Mouse (Mus musculus) CH12.LX (cell line): ENCODE data around the gene Zcchc12. TPM values are rescaled to one million over a fixed set of nuclear protein-coding genes. Genes with fewer than 3 reads are reported as not detected.

Source experiments
- DNase-seq: peaks from one replicate; pipeline ENCODE4 v3.0.0-alpha.2; 2013; ENCODE audit errors: extremely low read depth
- H3K27ac ChIP-seq: 2 replicates; pipeline ENCODE4 v1.5.1; 2012; ENCODE audit warnings: low read depth, mild to moderate bottlenecking, control low read depth, moderate library complexity; ENCODE audit not compliant: insufficient read depth
- H3K27me3 ChIP-seq: replicated peaks from 2 replicates; pipeline ENCODE3; 2012; ENCODE audit warnings: inconsistent platforms
- H3K36me3 ChIP-seq, 2 experiments: replicated peaks in 1 of 2; 2 replicates each; pipeline versions ENCODE3 to v1.6.1; 2012; ENCODE audit warnings: inconsistent platforms in 1 of 2, low read length in 1 of 2, mild to moderate bottlenecking in 1 of 2, mixed read lengths in 1 of 2, moderate library complexity in 1 of 2; ENCODE audit not compliant: control insufficient read depth in 1 of 2, insufficient read depth in 1 of 2
- H3K4me1 ChIP-seq, 2 experiments: 2 replicates each; pipeline ENCODE4 v1.6.1; 2012; ENCODE audit warnings: inconsistent platforms in 1 of 2, moderate library complexity in 1 of 2; ENCODE audit not compliant: insufficient read depth in 2 of 2, control insufficient read depth in 1 of 2
- H3K4me2 ChIP-seq: 2 replicates; pipeline ENCODE4 v1.6.1; 2012; ENCODE audit warnings: low read depth, mild to moderate bottlenecking, control low read depth; ENCODE audit not compliant: poor library complexity, insufficient read depth, severe bottlenecking
- H3K4me3 ChIP-seq, 3 experiments: fragments of 150-350 bp in 1 of 3; sonication (generic) in 1 of 3; replicated peaks in 1 of 3; 2 replicates each; pipeline versions ENCODE3 to v1.5.1; 2011 to 2012; ENCODE audit warnings: low read depth in 2 of 3, low read length in 2 of 3, mild to moderate bottlenecking in 2 of 3, moderate library complexity in 2 of 3, control low read depth in 1 of 3, improper control_type of control experiment in 1 of 3, inconsistent platforms in 1 of 3, mixed read lengths in 1 of 3; ENCODE audit not compliant: poor library complexity in 1 of 3
- H3K79me2 ChIP-seq: replicated peaks from 2 replicates; pipeline ENCODE4 v1.6.1; 2012; ENCODE audit warnings: mild to moderate bottlenecking, moderate library complexity; ENCODE audit not compliant: control insufficient read depth, poor library complexity, insufficient read depth, severe bottlenecking; ENCODE audit errors: extremely low read depth
- H3K9ac ChIP-seq: 2 replicates; pipeline ENCODE4 v1.6.1; 2012; ENCODE audit warnings: low read depth, mild to moderate bottlenecking, control low read depth, moderate library complexity; ENCODE audit not compliant: insufficient read depth
- H3K9me3 ChIP-seq: replicated peaks from 2 replicates; pipeline ENCODE3; 2012; ENCODE audit warnings: low read length, inconsistent platforms, mixed read lengths
- BHLHE40 ChIP-seq: IDR thresholded peaks from 2 replicates; pipeline ENCODE4 v1.6.1; 2011; ENCODE audit warnings: mild to moderate bottlenecking, low read depth, low read length, improper control_type of control experiment
- CHD2 ChIP-seq: IDR thresholded peaks from 2 replicates; pipeline ENCODE4 v1.6.1; 2011; ENCODE audit warnings: low read length, improper control_type of control experiment
- ELF1 ChIP-seq: IDR thresholded peaks from 2 replicates; pipeline ENCODE4 v1.6.1; 2014; ENCODE audit warnings: low read depth, mild to moderate bottlenecking, inconsistent platforms, low read length, improper control_type of control experiment
- EP300 ChIP-seq: IDR thresholded peaks from 2 replicates; pipeline ENCODE4 v1.6.1; 2011; ENCODE audit warnings: low read length, improper control_type of control experiment
- GABPA ChIP-seq: IDR thresholded peaks from 2 replicates; pipeline ENCODE4 v1.6.1; 2012; ENCODE audit warnings: low read depth, low read length, improper control_type of control experiment, inconsistent platforms; ENCODE audit not compliant: insufficient replicate concordance
- JUND ChIP-seq: conservative IDR thresholded peaks from 2 replicates; pipeline ENCODE4 v1.6.1; 2011; ENCODE audit warnings: low read depth, low read length, improper control_type of control experiment
- KAT2A ChIP-seq: IDR thresholded peaks from 2 replicates; pipeline ENCODE4 v1.6.1; 2012; ENCODE audit warnings: low read length, improper control_type of control experiment, inconsistent platforms; ENCODE audit not compliant: insufficient replicate concordance
- MAX ChIP-seq: IDR thresholded peaks from 2 replicates; pipeline ENCODE4 v1.6.1; 2011; ENCODE audit warnings: low read length, improper control_type of control experiment
- MEF2A ChIP-seq: IDR thresholded peaks from 2 replicates; pipeline ENCODE4 v1.6.1; 2014; ENCODE audit warnings: low read depth, mild to moderate bottlenecking, inconsistent platforms, low read length, improper control_type of control experiment, borderline replicate concordance
- MXI1 ChIP-seq: IDR thresholded peaks from 2 replicates; pipeline ENCODE4 v1.6.1; 2011; ENCODE audit warnings: mild to moderate bottlenecking, low read depth, low read length, improper control_type of control experiment
- PAX5 ChIP-seq: IDR thresholded peaks from 2 replicates; pipeline ENCODE4 v1.6.1; 2012; ENCODE audit warnings: low read length, inconsistent platforms, mixed read lengths
- POLR2A ChIP-seq: IDR thresholded peaks from 2 replicates; pipeline ENCODE4 v1.6.1; 2011; ENCODE audit warnings: low read depth, mild to moderate bottlenecking, improper control_type of control experiment, low read length
- POLR2AphosphoS2 ChIP-seq: IDR thresholded peaks from 2 replicates; pipeline ENCODE4 v1.6.1; 2011; ENCODE audit warnings: low read depth, low read length, improper control_type of control experiment
- RAD21 ChIP-seq: IDR thresholded peaks from 2 replicates; pipeline ENCODE4 v1.6.1; 2011; ENCODE audit warnings: low read depth, mild to moderate bottlenecking, low read length, improper control_type of control experiment, moderate library complexity
- TBP ChIP-seq: conservative IDR thresholded peaks from 2 replicates; pipeline ENCODE4 v1.6.1; 2011; ENCODE audit warnings: low read depth, low read length, improper control_type of control experiment
- UBTF ChIP-seq: IDR thresholded peaks from 2 replicates; pipeline ENCODE4 v1.6.1; 2012; ENCODE audit warnings: low read depth, mild to moderate bottlenecking, inconsistent platforms, low read length, improper control_type of control experiment, moderate library complexity
- USF1 ChIP-seq: IDR thresholded peaks from 2 replicates; pipeline ENCODE4 v1.6.1; 2014; ENCODE audit warnings: low read depth, mild to moderate bottlenecking, inconsistent platforms, low read length, improper control_type of control experiment
- USF2 ChIP-seq: conservative IDR thresholded peaks from 2 replicates; pipeline ENCODE4 v1.6.1; 2011; ENCODE audit warnings: low read depth, low read length, improper control_type of control experiment
- ZC3H11A ChIP-seq: IDR thresholded peaks from 2 replicates; pipeline ENCODE4 v1.6.1; 2012; ENCODE audit warnings: low read depth, mild to moderate bottlenecking, inconsistent platforms, low read length, improper control_type of control experiment
- ZKSCAN1 ChIP-seq: IDR thresholded peaks from 2 replicates; pipeline ENCODE4 v1.6.1; 2012; ENCODE audit warnings: low read depth, inconsistent platforms, low read length, improper control_type of control experiment, borderline replicate concordance
- ZMIZ1 ChIP-seq: IDR thresholded peaks from 2 replicates; pipeline ENCODE4 v1.6.1; 2012; ENCODE audit warnings: low read depth, mild to moderate bottlenecking, inconsistent platforms, low read length, improper control_type of control experiment
- dilution Hi-C: fragments of 300-500 bp; cut with MboI; formaldehyde crosslinking; loops from 2 replicates; pipeline ENCODE4 v1.14.3; 2020; ENCODE audit warnings: low sequenced_read_pairs; ENCODE audit not compliant: extremely low pct_unique_long_range_greater_than_20kb, extremely low pct_ligation_motif_present
- in situ Hi-C: fragments of 300-500 bp; cut with MboI; formaldehyde crosslinking; loops from 3 replicates; pipeline ENCODE4 v1.14.3; 2019; ENCODE audit warnings: low sequenced_read_pairs, low pct_ligation_motif_present, low pct_unique_long_range_greater_than_20kb, mixed read lengths
- polyA plus RNA-seq: library from polyadenylated mRNA; unstranded; fragments of >175 nt; gene quantifications from 2 replicates; pipeline ENCODE4 v1.2.1, GENCODE M21; 2012; ENCODE audit warnings: low read depth; ENCODE audit not compliant: insufficient read length
- total RNA-seq, 2 experiments: library from RNA; depleted of rRNA; stranded (reverse); fragments of 300-350 nt in 1 of 2; fragments of >200 nt in 1 of 2; gene quantifications; 2 replicates each; pipeline ENCODE4 v1.2.3; 2012 to 2014

The Zcchc12 gene
- total RNA-seq (2012; rRNA removed) = not detected in 2 replicates
- not detected in 2 replicates for total RNA-seq (2014; rRNA removed)
- polyA plus RNA-seq = not detected in 2 replicates

DNA sequence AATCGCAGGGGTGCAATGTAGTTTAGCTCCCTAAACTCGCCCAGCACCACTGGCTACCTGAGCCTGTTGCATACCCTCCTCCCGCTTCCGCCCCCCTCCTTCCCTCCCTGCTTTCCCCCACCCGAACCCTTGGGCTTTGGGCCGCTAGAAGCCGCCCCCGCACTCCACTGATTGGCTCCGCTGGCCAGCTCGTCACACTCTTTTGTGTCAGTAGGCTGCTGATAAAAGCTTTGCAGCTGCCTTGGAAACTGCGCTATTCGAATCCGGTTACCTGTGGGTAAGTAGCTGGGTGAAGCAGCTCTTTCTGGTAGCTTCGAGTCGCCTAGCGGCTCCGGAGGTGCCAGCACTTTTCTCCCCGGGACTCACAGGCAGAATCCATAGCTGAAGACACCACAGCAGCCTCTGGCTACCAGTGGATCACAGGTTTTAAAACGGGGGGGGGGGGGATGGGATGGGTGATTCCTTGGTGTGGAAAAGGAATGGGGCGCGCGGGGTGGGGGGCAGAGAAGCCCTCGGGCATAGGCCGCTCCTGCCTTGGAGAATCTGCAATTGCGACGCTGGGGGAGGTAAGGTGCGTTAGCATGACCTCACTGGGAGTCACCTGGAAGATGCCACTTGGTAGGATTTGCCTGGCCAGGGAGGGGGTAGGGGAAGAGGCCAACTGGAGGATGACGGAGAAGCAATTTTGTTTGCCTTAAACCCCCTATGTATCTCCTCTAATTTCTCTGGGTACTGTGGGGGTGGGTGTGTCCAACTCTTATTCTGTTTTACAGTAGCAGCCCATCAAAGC, at the start of gene Zcchc12:
Gene Zcchc12 (plus strand): TSS at position 169 of the 790 bp plus-strand sequence.
- DNase-seq = no peak
- H3K36me3 ChIP-seq = no peaks in the 10 kb centered on the region
- in situ Hi-C loops = no loop called here
- H3K27me3 ChIP-seq = no peaks in the 10 kb centered on the region
- dilution Hi-C loops = no loop called here
- no peaks in the 10 kb centered on the region for H3K4me1 ChIP-seq
- no peaks in the 10 kb centered on the region for H3K79me2 ChIP-seq
- no peak for TF ChIP-seq ELF1
- no peak for TF ChIP-seq CHD2
- TF ChIP-seq ZMIZ1 = no peak
- TF ChIP-seq POLR2AphosphoS2 = no peak
- TF ChIP-seq MAX = no peak
- TF ChIP-seq GABPA = no peak
- TF ChIP-seq KAT2A = no peak
- no peak for TF ChIP-seq ZKSCAN1
- no peak for TF ChIP-seq TBP
- no peak within 1 kb of the TSS for H3K4me3 ChIP-seq
- no peak within 1 kb of the TSS for H3K9ac ChIP-seq
- no peak within 1 kb of the TSS for H3K27ac ChIP-seq
- H3K9me3 ChIP-seq = no peaks in the 10 kb centered on the region
- no peak within 1 kb of the TSS for H3K4me2 ChIP-seq

DNA sequence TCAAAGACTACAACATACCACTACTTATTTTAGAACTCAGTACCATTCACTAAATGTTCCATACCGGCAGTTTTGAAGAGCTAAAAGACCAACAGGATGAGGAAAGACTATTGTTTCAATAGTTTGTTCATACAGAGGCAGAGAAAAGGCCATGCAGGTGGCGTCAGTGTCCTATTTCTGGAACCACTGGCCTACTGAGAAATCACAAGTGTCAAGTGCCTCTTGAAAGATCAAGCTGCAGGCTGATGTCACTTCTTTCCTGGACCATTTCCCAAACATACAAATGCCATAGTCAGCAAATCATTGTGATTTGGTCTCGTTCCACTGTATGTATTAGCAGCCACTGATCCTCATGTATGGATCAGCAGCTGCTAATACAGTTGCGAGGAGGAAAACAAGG, 49.0 kb upstream of the Zcchc12 start:
- H3K79me2 ChIP-seq = no peaks in the 10 kb centered on the region
- H3K4me3 ChIP-seq = no peak overlapping the region
- in situ Hi-C loops = no loop called here
- H3K27me3 ChIP-seq = no peaks in the 10 kb centered on the region
- H3K36me3 ChIP-seq = no peaks in the 10 kb centered on the region
- H3K4me2 ChIP-seq = no peak overlapping the region
- TF ChIP-seq POLR2A (no peak), RAD21 (no peak), PAX5 (no peak), GABPA (no peak), EP300 (no peak), JUND (no peak), USF2 (no peak), USF1 (no peak), TBP (no peak), ZC3H11A (no peak), BHLHE40 (no peak), ZKSCAN1 (no peak), MXI1 (no peak), UBTF (no peak), MEF2A (no peak)
- H3K9ac ChIP-seq = no peak overlapping the region
- no peak for DNase-seq
- H3K4me1 ChIP-seq = no peaks in the 10 kb centered on the region
- H3K27ac ChIP-seq = no peak overlapping the region
- dilution Hi-C loops = no loop called here
- no peaks in the 10 kb centered on the region for H3K9me3 ChIP-seq
